Mouse (Mus musculus) ovary, postnatal 36 days (tissue): ENCODE results near the gene Kif11.

Experiments used
- DNase-seq: peaks from one replicate; pipeline ENCODE4 v3.0.0; 2022; ENCODE audit warnings: low spot score, mixed read lengths

Gene Kif11

GRCm38 (mm10) chr19:37443631-37444140, 67.5 kb downstream of the Kif11 start:
- no peak for DNase-seq

DNA sequence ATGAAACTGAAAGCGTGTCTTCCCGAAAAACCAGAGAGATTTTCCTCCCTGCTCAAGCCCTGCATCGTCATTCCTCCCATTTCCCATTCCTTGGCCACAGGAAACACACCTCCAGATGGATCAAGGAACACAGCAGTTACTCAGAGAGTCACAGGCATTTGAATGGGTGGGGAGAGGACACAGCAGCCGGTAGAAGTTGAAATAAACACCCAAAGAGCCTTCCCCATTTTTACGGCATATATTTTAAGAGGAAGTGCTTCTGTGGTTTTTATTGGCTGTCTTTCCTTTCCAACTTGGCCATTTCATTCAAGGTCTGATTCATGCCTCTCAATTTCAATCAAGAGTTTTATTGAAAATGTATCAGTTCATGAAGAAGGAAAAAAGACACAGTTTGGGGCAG, 72.0 kb downstream of the Kif11 start:
- DNase-seq, result no peak

- no peak for DNase-seq
Observed at GRCm38 (mm10) chr19:37449246-37449645, 73.0 kb downstream of the Kif11 start.

DNA sequence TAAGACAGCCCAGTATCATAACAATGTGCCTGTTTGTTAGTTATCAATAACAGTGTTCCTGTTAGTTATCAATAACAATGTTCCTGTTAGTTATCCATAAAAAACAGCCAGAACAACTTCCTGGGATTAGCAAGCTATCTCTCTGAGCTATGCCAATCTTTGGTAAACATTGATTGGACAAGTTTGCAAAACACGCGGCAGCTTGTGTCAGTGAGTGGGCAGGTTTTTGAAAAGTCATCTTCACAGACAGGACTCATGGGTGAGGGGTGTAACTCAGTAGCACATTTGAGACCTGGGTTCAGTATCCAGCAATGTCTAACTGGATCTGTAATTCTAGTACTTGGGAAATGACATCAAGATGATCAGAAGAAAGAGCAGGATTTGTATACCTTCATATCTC, 79.3 kb downstream of the Kif11 start:
- DNase-seq, result no peak

DNA sequence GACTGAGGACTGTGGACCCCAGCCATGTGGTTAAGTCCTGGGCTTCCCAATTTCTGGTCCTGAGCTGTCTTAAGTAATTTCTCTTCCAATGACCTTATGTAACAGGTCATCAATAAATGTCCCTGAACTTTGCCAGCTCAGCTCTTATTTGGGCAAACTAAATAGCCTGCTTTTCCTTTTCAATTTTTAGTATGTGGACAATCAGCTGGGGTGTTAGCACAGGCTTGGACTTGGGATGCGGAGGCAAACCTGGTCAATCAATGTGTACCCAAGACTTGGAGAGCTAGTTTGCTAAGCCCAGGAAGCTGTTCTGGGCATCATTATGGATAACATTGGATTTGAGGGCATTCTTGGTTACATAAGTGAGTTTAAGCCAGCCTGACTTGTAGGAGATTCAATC, 79.8 kb downstream of the Kif11 start:
- no peak for DNase-seq

GRCm38 (mm10) chr19:37458013-37458412, 81.8 kb downstream of the Kif11 start:
- DNase-seq, result no peak

GRCm38 (mm10) chr19:37466403-37466802, 90.2 kb downstream of the Kif11 start:
- DNase-seq, result no peak

- DNase-seq, result no peak
Observed at GRCm38 (mm10) chr19:37466978-37467377, 90.8 kb downstream of the Kif11 start.

GRCm38 (mm10) chr19:37468841-37469566, 92.8 kb downstream of the Kif11 start:
- no peak for DNase-seq
